Mouse (Mus musculus): ENCODE results near the gene Ormdl2. TPM values are rescaled to one million over a fixed set of nuclear protein-coding genes. Genes with fewer than 3 reads are reported as not detected.

Ormdl2 gene
- polyA plus RNA-seq (2015; fragmentation: Nextera tagmentation; extraction: Ambion mirVana) = 75.8 and 80.6 TPM in 2 replicates

- WGBS (ENCODE audit: insufficient replicate concordance) = under 1% methylated on average over 46 of the region's 46 CpGs
- ATAC-seq (peak; percentile 99), DNase-seq (peak; percentile 99)
- no peaks in the 10 kb centered on the region for H3K9me3 ChIP-seq (ENCODE audit: low read length)
- H3K36me3 ChIP-seq (replicated peaks; ENCODE audit: insufficient read depth, low read length) = peaks cover 23% of the 10 kb centered on the region
- peaks cover 26% of the 10 kb centered on the region for H3K4me1 ChIP-seq (ENCODE audit: insufficient read depth)
- peak within 1 kb of the TSS; percentile 85 for H3K9ac ChIP-seq (replicated peaks)
- peak within 1 kb of the TSS; percentile 83 for H3K4me2 ChIP-seq (ENCODE audit: low read depth, low read length)
- peak within 1 kb of the TSS; percentile 72 for H3K27ac ChIP-seq (ENCODE audit: low read depth)
- peak within 1 kb of the TSS; percentile 87 for H3K4me3 ChIP-seq (ENCODE audit: low read depth, low read length)
- TF ChIP-seq CTCF (IDR thresholded peaks at IDR 0.05; ENCODE audit: low read depth) = peak; percentile 35
- TF ChIP-seq EP300 (IDR thresholded peaks at IDR 0.05; ENCODE audit: low read depth) = peak; percentile 82
- no peaks in the 10 kb centered on the region for H3K27me3 ChIP-seq (ENCODE audit: insufficient read depth, low read length)
Measured at GRCm38 (mm10) chr10:128821358-128822056, at the start of gene Ormdl2. Gene Ormdl2 (minus strand): TSS chr10:128821645.

GRCm38 (mm10) chr10:128870341-128870740 lies 48.9 kb upstream of the Ormdl2 start:
- no peaks in the 10 kb centered on the region for H3K4me1 ChIP-seq (ENCODE audit: insufficient read depth)
- H3K36me3 ChIP-seq (replicated peaks; ENCODE audit: insufficient read depth, low read length) = peaks cover 49% of the 10 kb centered on the region
- H3K4me3 ChIP-seq (ENCODE audit: low read depth, low read length) = no peak overlapping the region
- TF ChIP-seq EP300 (IDR thresholded peaks at IDR 0.05; ENCODE audit: low read depth) (no peak), CTCF (IDR thresholded peaks at IDR 0.05; ENCODE audit: low read depth) (no peak)
- WGBS (ENCODE audit: insufficient replicate concordance) = 78% methylated on average over 3 of the region's 3 CpGs
- H3K27me3 ChIP-seq (ENCODE audit: insufficient read depth, low read length) = no peaks in the 10 kb centered on the region
- no peak overlapping the region for H3K9ac ChIP-seq (replicated peaks)
- DNase-seq = no peak
- H3K27ac ChIP-seq (ENCODE audit: low read depth) = no peak overlapping the region
- H3K4me2 ChIP-seq (ENCODE audit: low read depth, low read length) = no peak overlapping the region
- no peak for ATAC-seq
- H3K9me3 ChIP-seq (ENCODE audit: low read length) = no peaks in the 10 kb centered on the region

GRCm38 (mm10) chr10:128866518-128866917 lies 45.1 kb upstream of the Ormdl2 start:
- no peaks in the 10 kb centered on the region for H3K27me3 ChIP-seq (ENCODE audit: insufficient read depth, low read length)
- H3K4me3 ChIP-seq (ENCODE audit: low read depth, low read length) = no peak overlapping the region
- H3K4me2 ChIP-seq (ENCODE audit: low read depth, low read length) = no peak overlapping the region
- no peak overlapping the region for H3K9ac ChIP-seq (replicated peaks)
- H3K4me1 ChIP-seq (ENCODE audit: insufficient read depth) = no peaks in the 10 kb centered on the region
- 88% methylated on average over 1 of the region's 1 CpGs for WGBS (ENCODE audit: insufficient replicate concordance)
- H3K27ac ChIP-seq (ENCODE audit: low read depth) = no peak overlapping the region
- TF ChIP-seq CTCF (IDR thresholded peaks at IDR 0.05; ENCODE audit: low read depth) (no peak), EP300 (IDR thresholded peaks at IDR 0.05; ENCODE audit: low read depth) (no peak)
- H3K9me3 ChIP-seq (ENCODE audit: low read length) = no peaks in the 10 kb centered on the region
- DNase-seq = no peak
- ATAC-seq = no peak
- H3K36me3 ChIP-seq (replicated peaks; ENCODE audit: insufficient read depth, low read length) = peaks cover 30% of the 10 kb centered on the region

- 81% methylated on average over 3 of the region's 3 CpGs for WGBS (ENCODE audit: insufficient replicate concordance)
- DNase-seq = no peak
Measured at GRCm38 (mm10) chr10:128866042-128866441, 44.6 kb upstream of the Ormdl2 start.

GRCm38 (mm10) chr10:128861176-128861575 lies 39.7 kb upstream of the Ormdl2 start:
- H3K9ac ChIP-seq (replicated peaks) = no peak overlapping the region
- TF ChIP-seq CTCF (IDR thresholded peaks at IDR 0.05; ENCODE audit: low read depth) (no peak), EP300 (IDR thresholded peaks at IDR 0.05; ENCODE audit: low read depth) (no peak)
- H3K4me1 ChIP-seq (ENCODE audit: insufficient read depth) = no peaks in the 10 kb centered on the region
- peaks cover 34% of the 10 kb centered on the region for H3K36me3 ChIP-seq (replicated peaks; ENCODE audit: insufficient read depth, low read length)
- ATAC-seq (no peak), DNase-seq (no peak)
- H3K4me2 ChIP-seq (ENCODE audit: low read depth, low read length) = no peak overlapping the region
- H3K27ac ChIP-seq (ENCODE audit: low read depth) = no peak overlapping the region
- H3K27me3 ChIP-seq (ENCODE audit: insufficient read depth, low read length) = no peaks in the 10 kb centered on the region
- H3K9me3 ChIP-seq (ENCODE audit: low read length) = no peaks in the 10 kb centered on the region
- no peak overlapping the region for H3K4me3 ChIP-seq (ENCODE audit: low read depth, low read length)

More at GRCm38 (mm10) chr10:128866042-128866441, 44.6 kb upstream of the Ormdl2 start:
- H3K4me3 ChIP-seq (ENCODE audit: low read depth, low read length) = no peak overlapping the region
- peaks cover 33% of the 10 kb centered on the region for H3K36me3 ChIP-seq (replicated peaks; ENCODE audit: insufficient read depth, low read length)
- H3K4me1 ChIP-seq (ENCODE audit: insufficient read depth) = no peaks in the 10 kb centered on the region
- H3K9me3 ChIP-seq (ENCODE audit: low read length) = no peaks in the 10 kb centered on the region
- TF ChIP-seq CTCF (IDR thresholded peaks at IDR 0.05; ENCODE audit: low read depth) (peak; percentile 47), EP300 (IDR thresholded peaks at IDR 0.05; ENCODE audit: low read depth) (no peak)
- H3K9ac ChIP-seq (replicated peaks) = no peak overlapping the region
- H3K27ac ChIP-seq (ENCODE audit: low read depth) = no peak overlapping the region
- no peaks in the 10 kb centered on the region for H3K27me3 ChIP-seq (ENCODE audit: insufficient read depth, low read length)
- H3K4me2 ChIP-seq (ENCODE audit: low read depth, low read length) = no peak overlapping the region
- no peak for ATAC-seq

GRCm38 (mm10) chr10:128850339-128850738 lies 28.9 kb upstream of the Ormdl2 start:
- no peak overlapping the region for H3K4me2 ChIP-seq (ENCODE audit: low read depth, low read length)
- DNase-seq (no peak), ATAC-seq (no peak)
- H3K9ac ChIP-seq (replicated peaks) = no peak overlapping the region
- peaks cover 45% of the 10 kb centered on the region for H3K36me3 ChIP-seq (replicated peaks; ENCODE audit: insufficient read depth, low read length)
- no peak overlapping the region for H3K4me3 ChIP-seq (ENCODE audit: low read depth, low read length)
- H3K9me3 ChIP-seq (ENCODE audit: low read length) = no peaks in the 10 kb centered on the region
- 68% methylated on average over 3 of the region's 3 CpGs for WGBS (ENCODE audit: insufficient replicate concordance)
- no peaks in the 10 kb centered on the region for H3K27me3 ChIP-seq (ENCODE audit: insufficient read depth, low read length)
- H3K27ac ChIP-seq (ENCODE audit: low read depth) = no peak overlapping the region
- no peaks in the 10 kb centered on the region for H3K4me1 ChIP-seq (ENCODE audit: insufficient read depth)
- TF ChIP-seq EP300 (IDR thresholded peaks at IDR 0.05; ENCODE audit: low read depth) (no peak), CTCF (IDR thresholded peaks at IDR 0.05; ENCODE audit: low read depth) (no peak)

Data from liver, postnatal 0 days (tissue).